Mouse (Mus musculus) neural tube, embryonic 13.5 days (tissue): Measurements from ENCODE around the gene Crtac1. TPM values are rescaled to one million over a fixed set of nuclear protein-coding genes. Genes with fewer than 3 reads are reported as not detected.

ENCODE experiments used
- ATAC-seq: fragments of 200-750 bp; cut with Nextera tagmentation; 2 replicates; pipeline ENCODE4 v1.8.0; 2017; ENCODE audit warnings: low read depth, mild to moderate bottlenecking, moderate TSS enrichment, moderate library complexity
- H3K27ac ChIP-seq: fragments of 300-500 bp; sonication (generic); replicated peaks from 2 replicates; pipeline ENCODE4 v1.5.1; 2015; ENCODE audit warnings: moderate library complexity, mild to moderate bottlenecking, inconsistent platforms
- H3K27me3 ChIP-seq: fragments of 300-500 bp; sonication (generic); 2 replicates; pipeline ENCODE4 v1.6.1; 2015; ENCODE audit warnings: mild to moderate bottlenecking, inconsistent platforms
- H3K36me3 ChIP-seq: fragments of 300-500 bp; sonication (generic); 2 replicates; pipeline ENCODE4 v1.6.1; 2015; ENCODE audit warnings: mild to moderate bottlenecking, inconsistent platforms
- H3K4me1 ChIP-seq: fragments of 300-500 bp; sonication (generic); replicated peaks from 2 replicates; pipeline ENCODE4 v1.6.1; 2015; ENCODE audit warnings: inconsistent platforms
- H3K4me2 ChIP-seq: fragments of 300-500 bp; sonication (generic); 2 replicates; pipeline ENCODE4 v1.6.1; 2015; ENCODE audit warnings: inconsistent platforms, mild to moderate bottlenecking, moderate library complexity
- H3K4me3 ChIP-seq: fragments of 300-500 bp; sonication (generic); 2 replicates; pipeline ENCODE4 v1.5.1; 2015; ENCODE audit warnings: mild to moderate bottlenecking, inconsistent platforms
- H3K9ac ChIP-seq: fragments of 300-500 bp; sonication (generic); 2 replicates; pipeline ENCODE4 v1.6.1; 2015; ENCODE audit warnings: moderate library complexity, mild to moderate bottlenecking, inconsistent platforms
- H3K9me3 ChIP-seq: fragments of 300-500 bp; sonication (generic); 2 replicates; pipeline ENCODE4 v1.6.1; 2016; ENCODE audit warnings: inconsistent platforms
- WGBS: fragments of 180-500 bp; shearing (Covaris S2); methylation state at CpG from one replicate; pipeline ENCODE4 v1.1.7; 2015; 5-methylcytosine and 5-hydroxymethylcytosine counted together
- polyA plus RNA-seq: library from polyadenylated mRNA; unstranded; fragments of >200 nt; fragmentation: Nextera tagmentation; extraction: Ambion mirVana; gene quantifications from 2 replicates; pipeline ENCODE4 v1.2.1, GENCODE M21; 2015

The Crtac1 gene
- polyA plus RNA-seq, 1 experiment from 2014 or later, result 59.6 TPM

GRCm38 (mm10) chr19:42443887-42444409 is 12.4 kb upstream of the Crtac1 start:
- 5% methylated on average over 3 of the region's 3 CpGs for WGBS

DNA sequence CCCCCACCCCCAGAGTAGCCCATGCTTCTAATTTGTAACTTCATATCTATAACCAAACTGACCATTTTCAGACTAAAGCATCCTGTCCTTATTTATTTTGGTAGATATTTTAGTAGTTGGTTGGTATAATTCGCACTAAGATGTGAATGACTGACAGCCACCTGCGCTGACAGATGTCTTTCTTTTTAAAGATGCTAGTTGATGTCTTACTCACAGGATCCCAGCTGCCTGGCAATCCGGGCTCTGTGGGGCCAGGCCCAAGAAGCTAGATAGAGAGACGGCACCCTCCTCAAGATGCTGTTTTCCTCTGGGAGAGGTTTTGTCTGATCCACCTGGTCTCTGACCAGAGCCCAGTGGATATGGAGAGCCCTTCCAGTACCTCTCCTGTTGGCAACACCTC is 11.7 kb upstream of the Crtac1 start:
- no peak overlapping the region for H3K9ac ChIP-seq
- WGBS, result 79% methylated on average over 4 of the region's 4 CpGs
- no peaks in the 10 kb centered on the region for H3K27me3 ChIP-seq
- ATAC-seq, result no peak
- H3K4me1 ChIP-seq, result peaks cover 12% of the 10 kb centered on the region
- H3K4me2 ChIP-seq, result no peak overlapping the region
- H3K27ac ChIP-seq, result no peak overlapping the region
- no peaks in the 10 kb centered on the region for H3K36me3 ChIP-seq
- H3K9me3 ChIP-seq, result no peaks in the 10 kb centered on the region
- no peak overlapping the region for H3K4me3 ChIP-seq

More at GRCm38 (mm10) chr19:42443887-42444409, 12.4 kb upstream of the Crtac1 start:
- Histone ChIP-seq H3K4me3 (no peak overlapping the region), H3K36me3 (no peaks in the 10 kb centered on the region), H3K4me2 (no peak overlapping the region), H3K9ac (no peak overlapping the region), H3K4me1 (peaks cover 12% of the 10 kb centered on the region), H3K27me3 (no peaks in the 10 kb centered on the region), H3K9me3 (no peaks in the 10 kb centered on the region), H3K27ac (no peak overlapping the region)
- ATAC-seq, result no peak

- peaks cover 12% of the 10 kb centered on the region for H3K4me1 ChIP-seq
- no peak overlapping the region for H3K9ac ChIP-seq
- no peak overlapping the region for H3K4me3 ChIP-seq
- no peak overlapping the region for H3K27ac ChIP-seq
- 47% methylated on average over 8 of the region's 8 CpGs for WGBS
- H3K27me3 ChIP-seq, result peaks cover 6% of the 10 kb centered on the region; the same call in 1 of the 2 replicates
- H3K4me2 ChIP-seq, result no peak overlapping the region
- ATAC-seq, result peak; percentile 56
- H3K36me3 ChIP-seq, result no peaks in the 10 kb centered on the region
- H3K9me3 ChIP-seq, result no peaks in the 10 kb centered on the region
Observed at GRCm38 (mm10) chr19:42442246-42443197, 10.9 kb upstream of the Crtac1 start.

DNA sequence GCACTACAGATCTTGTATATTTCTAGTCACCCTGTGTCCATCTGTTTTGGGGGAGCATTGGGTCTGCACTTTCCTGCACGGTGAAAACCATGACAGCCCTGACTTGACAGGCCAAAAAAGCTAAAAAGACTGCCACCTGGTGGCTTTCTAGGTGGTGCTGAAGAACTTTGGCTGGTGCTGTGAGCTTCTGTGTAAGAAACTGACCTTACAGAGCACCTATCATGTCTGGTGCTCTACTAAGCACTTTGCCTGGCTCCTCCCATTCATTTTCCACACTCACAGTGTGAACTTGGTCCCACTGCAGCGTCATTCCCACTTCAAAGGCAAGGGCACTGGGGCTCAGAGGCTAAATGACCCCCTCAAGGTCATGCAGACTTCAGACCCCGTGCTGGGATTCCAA is 8.5 kb upstream of the Crtac1 start:
- Histone ChIP-seq H3K27me3 (peaks cover 15% of the 10 kb centered on the region), H3K4me3 (no peak overlapping the region), H3K4me1 (peaks cover 12% of the 10 kb centered on the region), H3K9ac (no peak overlapping the region), H3K4me2 (no peak overlapping the region), H3K27ac (no peak overlapping the region), H3K9me3 (no peaks in the 10 kb centered on the region), H3K36me3 (no peaks in the 10 kb centered on the region)
- 28% methylated on average over 3 of the region's 3 CpGs for WGBS
- no peak for ATAC-seq

DNA sequence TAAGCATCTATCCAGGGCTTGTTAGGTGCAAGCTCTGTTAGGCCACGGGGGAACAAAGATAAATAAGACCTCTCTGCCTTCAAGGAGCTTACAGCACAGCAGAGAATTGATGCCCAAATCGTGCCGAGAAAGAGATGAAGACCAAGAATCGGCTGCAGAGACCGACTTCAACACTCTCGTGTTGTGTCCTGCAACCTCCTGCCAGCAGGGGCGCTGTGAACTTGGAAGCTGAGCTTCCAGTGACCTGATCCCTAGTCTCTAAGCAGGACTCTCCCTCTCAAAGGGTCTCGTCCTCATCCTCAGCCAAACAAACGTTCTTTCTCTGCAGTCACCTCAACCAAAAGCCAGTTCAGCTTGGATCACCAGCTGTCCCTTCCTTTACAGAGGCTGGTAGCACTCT is 7.8 kb upstream of the Crtac1 start:
- no peak for ATAC-seq
- Histone ChIP-seq H3K27ac (no peak overlapping the region), H3K9ac (no peak overlapping the region), H3K4me1 (peaks cover 12% of the 10 kb centered on the region), H3K9me3 (no peaks in the 10 kb centered on the region), H3K4me3 (no peak overlapping the region), H3K4me2 (no peak overlapping the region), H3K36me3 (no peaks in the 10 kb centered on the region), H3K27me3 (peaks cover 22% of the 10 kb centered on the region)
- WGBS, result 76% methylated on average over 9 of the region's 9 CpGs

DNA sequence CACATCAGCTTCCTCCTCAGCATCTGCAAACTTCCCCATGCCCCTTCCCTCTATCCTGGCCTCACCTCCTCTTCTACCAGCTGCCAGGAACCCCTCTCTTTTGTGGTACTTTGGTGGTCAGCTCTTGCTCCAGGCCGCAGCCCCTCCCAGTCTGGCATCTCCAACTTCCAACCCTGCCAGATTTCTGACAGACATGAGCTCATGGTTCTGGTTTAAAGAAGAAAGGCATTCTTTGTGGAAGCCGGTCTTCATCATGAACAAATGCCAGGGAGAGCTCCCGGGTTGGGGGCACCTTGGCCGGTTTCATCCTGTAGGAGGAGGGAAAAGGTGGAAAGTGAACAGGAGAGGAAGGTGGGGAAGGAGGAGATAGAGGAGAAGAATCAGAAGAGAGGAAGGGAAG is 4.0 kb upstream of the Crtac1 start:
- Histone ChIP-seq H3K9me3 (no peaks in the 10 kb centered on the region), H3K4me3 (no peak overlapping the region), H3K27ac (no peak overlapping the region), H3K4me1 (peaks cover 17% of the 10 kb centered on the region), H3K27me3 (peaks cover 39% of the 10 kb centered on the region), H3K9ac (no peak overlapping the region), H3K36me3 (no peaks in the 10 kb centered on the region), H3K4me2 (no peak overlapping the region)
- WGBS, result 71% methylated on average over 4 of the region's 4 CpGs
- no peak for ATAC-seq

DNA sequence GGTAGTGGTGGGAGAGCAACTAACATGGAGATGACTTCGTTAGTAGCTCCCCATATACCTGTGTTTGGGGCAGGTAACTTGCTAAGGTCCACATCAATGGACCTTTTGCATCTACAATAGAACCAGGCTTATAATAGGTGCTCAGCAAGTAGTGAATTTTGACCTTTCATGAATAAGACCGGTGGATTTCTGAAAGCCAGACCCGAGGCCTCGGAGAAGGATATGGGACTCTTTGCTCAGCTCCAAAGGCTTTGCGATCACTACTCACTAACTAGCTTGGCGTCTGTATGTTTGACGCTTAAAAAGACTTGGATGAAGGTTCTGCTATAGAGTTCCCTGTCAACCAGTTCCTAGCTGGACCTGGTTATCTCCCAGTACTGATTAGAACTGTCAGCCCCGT is 1.2 kb upstream of the Crtac1 start:
- H3K9me3 ChIP-seq, result no peaks in the 10 kb centered on the region
- H3K4me2 ChIP-seq, result peak overlapping the region; percentile 82
- no peak for ATAC-seq
- H3K27ac ChIP-seq, result peak overlapping the region; percentile 95
- peak overlapping the region; percentile 55 for H3K4me3 ChIP-seq
- WGBS, result 48% methylated on average over 8 of the region's 8 CpGs
- H3K9ac ChIP-seq, result peak overlapping the region; percentile 89
- H3K36me3 ChIP-seq, result no peaks in the 10 kb centered on the region
- peaks cover 45% of the 10 kb centered on the region for H3K27me3 ChIP-seq
- peaks cover 42% of the 10 kb centered on the region for H3K4me1 ChIP-seq

- 0% methylated on average over 36 of the region's 44 CpGs for WGBS
- Histone ChIP-seq H3K4me3 (peak overlapping the region; percentile 55), H3K4me1 (peaks cover 46% of the 10 kb centered on the region), H3K9ac (peak overlapping the region; percentile 89), H3K4me2 (peak overlapping the region; percentile 82), H3K36me3 (no peaks in the 10 kb centered on the region), H3K27me3 (peaks cover 41% of the 10 kb centered on the region), H3K9me3 (no peaks in the 10 kb centered on the region), H3K27ac (peak overlapping the region; percentile 95)
- peak; percentile 74 for ATAC-seq
Observed at GRCm38 (mm10) chr19:42432191-42432590, 608 bp upstream of the Crtac1 start.

DNA sequence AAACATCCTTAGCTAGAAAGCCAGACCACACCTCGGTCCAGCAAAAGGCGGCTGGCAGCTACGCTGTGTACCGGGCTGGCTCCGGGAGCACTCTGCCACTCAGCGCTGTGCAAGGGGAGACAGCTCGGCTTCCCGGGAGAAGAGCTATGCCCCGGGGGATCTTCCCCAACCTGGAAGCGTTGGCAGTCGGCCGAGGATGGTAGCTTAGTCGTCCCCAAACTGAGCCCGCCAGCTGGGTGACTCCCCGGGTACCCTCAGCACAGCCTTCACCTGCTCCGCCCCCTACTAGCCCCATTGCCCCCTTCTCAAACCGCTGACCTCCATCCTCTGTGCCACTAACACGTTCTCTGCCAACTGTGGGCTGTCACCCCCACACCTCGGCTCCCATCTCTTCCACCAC is 602 bp downstream of the Crtac1 start:
- ATAC-seq, result peak; percentile 38
- H3K36me3 ChIP-seq, result no peaks in the 10 kb centered on the region
- H3K27me3 ChIP-seq, result peaks cover 40% of the 10 kb centered on the region
- WGBS, result under 1% methylated on average over 19 of the region's 19 CpGs
- H3K4me1 ChIP-seq, result peaks cover 52% of the 10 kb centered on the region
- H3K4me2 ChIP-seq, result peak overlapping the region; percentile 82
- H3K4me3 ChIP-seq, result peak overlapping the region; percentile 55
- H3K9me3 ChIP-seq, result no peaks in the 10 kb centered on the region
- peak overlapping the region; percentile 89 for H3K9ac ChIP-seq
- peak overlapping the region; percentile 95 for H3K27ac ChIP-seq

GRCm38 (mm10) chr19:42429410-42429809 is 2.2 kb downstream of the Crtac1 start:
- H3K4me2 ChIP-seq, result peak overlapping the region; percentile 82

DNA sequence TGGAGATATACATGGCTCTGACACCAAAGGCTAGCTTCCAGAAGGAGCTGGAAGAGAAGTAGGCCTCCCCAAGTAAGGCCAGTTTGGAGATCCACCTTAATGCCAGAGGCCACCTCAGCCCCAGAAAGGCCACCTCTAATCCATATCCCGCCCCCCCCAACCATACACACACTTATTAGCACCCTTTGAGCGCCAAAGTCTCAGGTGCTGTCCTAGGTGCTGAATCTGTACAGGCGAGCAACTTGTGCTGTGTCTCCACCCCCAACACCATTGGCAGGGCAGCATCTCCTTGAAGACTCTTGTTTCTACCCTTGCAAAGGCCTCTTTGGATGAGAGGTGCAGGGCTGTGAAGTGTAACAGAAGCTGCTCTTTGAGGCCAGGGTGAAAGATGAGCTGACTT is 6.4 kb downstream of the Crtac1 start:
- Histone ChIP-seq H3K27ac (no peak overlapping the region), H3K4me2 (no peak overlapping the region), H3K36me3 (0 out of 2 replicates have a peak, but pooled peaks cover 2% of the 10 kb centered on the region), H3K4me1 (peaks cover 56% of the 10 kb centered on the region), H3K4me3 (no peak overlapping the region), H3K27me3 (peaks cover 8% of the 10 kb centered on the region), H3K9me3 (no peaks in the 10 kb centered on the region), H3K9ac (no peak overlapping the region)
- ATAC-seq, result no peak
- WGBS, result 6% methylated on average over 3 of the region's 3 CpGs

More at GRCm38 (mm10) chr19:42429410-42429809, 2.2 kb downstream of the Crtac1 start:
- H3K27me3 ChIP-seq, result peaks cover 27% of the 10 kb centered on the region
- no peak overlapping the region for H3K27ac ChIP-seq
- no peak overlapping the region; the same call in 1 of the 2 replicates for H3K9ac ChIP-seq
- H3K4me3 ChIP-seq, result 0 out of 2 replicates have a peak overlapping the region, but pooled peaks have one; percentile 55
- WGBS, result 15% methylated on average over 3 of the region's 3 CpGs
- H3K9me3 ChIP-seq, result no peaks in the 10 kb centered on the region
- ATAC-seq, result no peak
- no peaks in the 10 kb centered on the region for H3K36me3 ChIP-seq
- H3K4me1 ChIP-seq, result peaks cover 64% of the 10 kb centered on the region

GRCm38 (mm10) chr19:42415042-42415441 is 16.5 kb downstream of the Crtac1 start:
- H3K27ac ChIP-seq, result no peak overlapping the region
- H3K27me3 ChIP-seq, result peaks cover under 1% of the 10 kb centered on the region; the same call in 1 of the 2 replicates
- ATAC-seq, result no peak
- WGBS, result 81% methylated on average over 8 of the region's 8 CpGs
- H3K4me1 ChIP-seq, result peaks cover 5% of the 10 kb centered on the region
- 0 out of 2 replicates have a peak, but pooled peaks cover 9% of the 10 kb centered on the region for H3K36me3 ChIP-seq
- H3K9me3 ChIP-seq, result no peaks in the 10 kb centered on the region
- H3K4me3 ChIP-seq, result no peak overlapping the region
- H3K9ac ChIP-seq, result no peak overlapping the region
- H3K4me2 ChIP-seq, result no peak overlapping the region
